Mouse (Mus musculus) heart, postnatal 10 days (tissue): Measurements from ENCODE around the gene Cma1. TPM values are rescaled to one million over a fixed set of nuclear protein-coding genes. Genes with fewer than 3 reads are reported as not detected.
"Not testable (repeated sequence)": the region's sequence is repeated elsewhere in the genome, so short reads cannot be mapped to it uniquely, and the experiment has no call there.

Source experiments
- DNase-seq, 2 experiments: peaks; one replicate each; pipeline ENCODE4 v3.0.0; 2021
- intact Hi-C: fragments of 180-260 bp; cut with DNase I; formaldehyde crosslinking; loops from one replicate; pipeline ENCODE4 v1.15.1; 2025
- total RNA-seq, 2 experiments: library from RNA; stranded (reverse); gene quantifications; 2 replicates each; pipeline ENCODE4 v1.2.3; 2021

Cma1 gene
- total RNA-seq, result 1 to 10 TPM; 5.2 to 6.8 TPM

DNA sequence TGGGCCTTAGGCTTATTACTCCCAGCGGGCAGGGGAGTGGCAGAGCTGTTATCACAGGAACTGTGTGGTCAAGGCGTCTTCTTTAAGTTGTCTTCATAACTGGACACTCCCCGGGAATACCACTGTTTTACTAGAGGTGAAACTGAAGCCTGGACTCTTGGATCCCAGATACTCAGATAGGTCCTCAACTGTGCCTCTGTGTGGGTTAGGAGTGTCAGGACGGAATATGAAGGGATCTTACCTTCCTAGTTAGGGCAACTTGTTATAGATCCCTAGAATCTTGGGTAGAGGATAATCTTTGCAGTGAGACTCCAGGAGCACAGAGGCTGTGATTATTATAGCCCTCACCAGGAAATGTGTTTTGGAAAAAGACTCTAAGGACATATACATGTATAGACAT, at the start of gene Cma1:
Cma1 (minus strand) TSS at position 101 of the 400 bp plus-strand sequence.
- intact Hi-C loops, result no loop called here
- DNase-seq, result no peak

DNA sequence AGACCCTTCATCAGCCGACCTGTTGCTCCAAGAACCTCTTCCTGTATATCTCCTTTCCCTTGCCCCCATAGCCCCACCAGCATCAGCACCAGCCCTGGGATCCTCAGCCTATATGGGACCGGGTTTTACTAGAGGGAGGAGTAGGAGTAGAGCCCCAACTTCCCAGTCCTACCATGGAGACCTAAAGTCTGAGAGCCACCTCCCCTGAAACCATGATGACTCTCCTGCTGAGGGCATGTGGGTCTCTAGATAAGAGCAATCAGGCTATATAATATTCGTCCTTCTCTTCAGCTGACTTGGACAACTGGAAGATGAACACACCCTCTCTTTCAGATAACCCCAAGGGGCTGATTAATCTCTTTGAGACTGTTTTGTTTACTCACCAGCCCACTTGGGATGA, 43.0 kb upstream of the Cma1 start:
- intact Hi-C loops, DNase-seq: not testable (repeated sequence)

DNA sequence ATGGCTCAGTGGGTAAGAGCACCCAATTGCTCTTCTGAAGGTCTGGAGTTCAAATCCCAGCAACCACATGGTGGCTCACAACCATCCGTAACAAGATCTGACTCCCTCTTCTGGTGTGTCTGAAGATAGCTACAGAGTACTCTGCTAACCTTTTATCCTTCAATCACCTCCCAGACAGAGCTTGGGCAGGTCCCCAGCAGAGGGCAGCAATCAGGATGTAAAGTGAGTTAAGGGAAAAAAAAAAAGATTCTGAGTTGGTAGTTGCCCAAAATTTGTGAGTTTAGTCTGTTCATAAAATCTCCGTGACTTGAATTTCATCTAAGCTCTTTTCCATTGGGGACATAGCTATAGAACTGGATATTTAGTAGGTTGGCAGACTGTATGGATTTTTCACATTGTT, 19.4 kb upstream of the Cma1 start:
- DNase-seq, intact Hi-C loops: not testable (repeated sequence)

DNA sequence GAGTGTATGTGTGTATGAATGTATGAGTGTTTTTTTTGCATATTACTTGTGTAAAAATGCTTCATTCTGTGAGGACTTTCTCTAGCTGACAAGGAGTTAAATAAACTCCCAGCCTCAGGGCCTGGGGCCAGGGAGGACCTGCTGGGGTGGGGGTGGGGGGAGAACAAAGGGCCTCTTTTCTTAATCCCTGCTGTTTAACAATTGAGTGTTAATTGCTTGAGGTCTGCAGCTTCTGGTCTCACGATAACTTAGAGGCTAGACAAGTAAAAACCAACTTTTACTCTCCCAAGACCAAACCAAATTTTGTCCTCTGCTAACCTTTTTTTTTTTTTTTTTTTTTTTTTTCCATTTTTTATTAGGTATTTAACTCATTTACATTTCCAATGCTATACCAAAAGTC, 18.8 kb upstream of the Cma1 start:
- intact Hi-C loops, result no loop called here

DNA sequence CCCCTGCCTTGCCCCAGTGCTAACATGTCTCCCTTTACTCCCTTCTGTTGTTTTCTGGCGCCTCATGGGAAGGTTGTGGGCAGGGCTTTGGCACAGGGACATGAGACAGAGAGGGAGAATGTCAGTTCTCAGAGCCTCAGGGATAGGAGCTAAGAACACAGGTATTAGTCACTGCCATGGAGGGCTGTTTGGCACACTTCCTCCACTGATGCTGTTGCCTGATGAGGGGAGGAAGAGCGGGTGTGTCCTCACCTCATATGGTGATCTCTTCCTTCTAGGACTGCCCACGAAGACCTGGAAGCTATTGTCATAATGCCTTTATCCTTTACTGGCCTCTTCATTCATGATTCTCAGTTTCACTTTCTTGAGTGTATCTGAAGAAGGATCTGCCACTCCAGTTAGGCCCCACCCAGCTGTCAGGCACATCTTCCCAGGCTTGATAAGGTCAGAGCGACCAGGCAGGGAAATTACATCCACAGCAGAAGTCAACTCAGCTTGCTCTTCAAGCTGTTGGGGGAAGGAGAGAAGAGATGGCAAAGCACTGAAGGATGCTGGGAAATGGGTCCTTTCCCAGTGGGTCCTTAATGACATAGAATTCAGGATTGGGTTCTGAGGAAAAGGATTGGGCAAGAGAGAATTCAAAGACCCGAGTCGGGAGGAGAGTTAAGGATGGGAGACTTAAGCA, 6.0 kb upstream of the Cma1 start, which contains the start of gene Cma2:
Cma2 (plus strand) TSS at position 635 of the 685 bp plus-strand sequence.
- no peak for DNase-seq
- intact Hi-C loops, result no loop called here

More for the DNA sequence above, 18.8 kb upstream of the Cma1 start:
- no peak for DNase-seq

DNA sequence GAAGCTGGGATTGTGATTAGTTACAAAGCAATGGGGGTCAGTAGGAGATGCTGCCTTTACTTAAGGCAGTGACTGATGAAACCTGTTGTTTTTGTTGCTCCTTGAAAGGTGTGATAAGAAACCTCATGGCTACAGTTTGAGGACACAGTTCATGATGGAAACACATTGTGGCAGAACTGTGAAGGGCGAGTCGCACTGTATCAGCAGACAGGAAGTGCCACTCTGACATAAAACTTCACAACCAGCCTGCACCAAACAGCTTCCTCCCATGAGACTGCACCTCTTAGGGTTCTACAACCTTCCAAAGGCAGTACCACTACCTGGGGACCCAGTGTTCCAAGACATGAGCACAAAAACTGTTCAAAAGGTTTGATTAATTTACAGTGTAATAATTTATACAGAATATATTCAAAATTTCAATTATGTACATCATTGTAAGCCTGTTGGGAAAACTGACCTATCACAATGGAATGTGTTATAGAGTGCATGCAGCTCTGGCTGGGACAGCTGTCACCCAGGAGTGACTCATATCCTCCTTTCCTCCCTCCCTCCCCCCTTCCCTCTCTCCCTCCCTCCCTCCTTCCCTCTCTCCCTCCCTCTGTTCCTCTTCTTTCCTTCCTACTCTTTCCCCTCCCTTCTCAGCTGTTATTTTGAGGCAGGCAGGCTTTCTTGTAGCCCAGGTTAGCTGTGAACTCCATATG, 1.9 kb upstream of the Cma1 start:
- peak in 1 of 2 experiments; percentile 3 for DNase-seq

DNA sequence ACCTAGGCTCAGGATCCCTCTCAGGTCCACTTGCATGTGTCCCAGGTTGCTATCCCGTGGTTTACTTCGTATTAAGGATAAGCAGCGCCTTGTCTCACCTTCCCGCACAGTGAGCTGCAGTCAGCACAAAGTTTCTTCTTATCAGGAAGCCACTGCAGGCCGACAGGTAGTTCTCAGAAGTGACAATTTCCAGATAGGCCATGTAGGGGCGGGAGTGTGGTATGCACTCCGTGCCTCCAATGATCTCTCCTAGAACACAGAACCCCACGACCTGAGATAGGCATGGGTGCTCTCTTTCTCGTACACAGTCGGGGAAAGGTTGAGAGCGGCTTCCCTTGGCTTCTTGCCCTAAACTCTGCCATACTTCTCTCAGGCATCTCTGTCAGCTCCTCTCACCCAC, 874 bp downstream of the Cma1 start:
- DNase-seq, result no peak
- intact Hi-C loops, result no loop called here

More for the DNA sequence above, 1.9 kb upstream of the Cma1 start:
- intact Hi-C loops, result no loop called here

DNA sequence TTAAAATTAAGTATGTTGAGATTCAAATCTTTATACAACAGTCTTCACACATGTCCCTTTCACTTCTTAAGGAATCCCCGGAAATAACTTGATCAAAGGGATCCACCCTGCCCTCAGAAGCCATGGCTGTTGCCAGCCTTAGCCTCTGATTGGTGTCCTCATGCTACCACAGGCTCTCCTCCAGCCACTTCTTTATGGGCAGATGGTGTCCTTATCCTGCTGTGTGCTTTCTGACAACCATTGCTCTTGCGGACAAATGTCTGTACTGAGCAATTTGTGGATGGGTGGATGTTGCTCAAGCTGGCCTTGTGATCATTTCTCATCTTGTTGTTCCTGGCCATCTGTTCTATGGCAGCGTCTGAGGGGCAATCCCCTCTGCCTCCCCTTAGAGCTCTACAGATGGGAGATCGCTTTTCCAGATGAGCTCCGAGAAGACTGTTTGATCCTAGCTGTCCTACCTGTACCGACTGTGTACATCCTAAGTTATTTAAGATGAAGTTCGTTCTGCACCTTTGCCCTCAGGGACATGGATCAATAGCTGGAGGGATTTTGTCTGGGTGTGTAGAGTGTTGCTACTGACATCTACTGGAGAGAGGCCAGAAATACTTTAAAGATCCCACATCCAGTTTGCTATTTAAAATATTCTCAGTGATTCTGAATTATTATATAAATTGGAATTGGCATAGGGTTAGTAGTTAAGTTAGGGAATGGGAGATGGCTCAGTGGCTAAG, 4.2 kb downstream of the Cma1 start:
- intact Hi-C loops, result no loop called here
- DNase-seq, result no peak

DNA sequence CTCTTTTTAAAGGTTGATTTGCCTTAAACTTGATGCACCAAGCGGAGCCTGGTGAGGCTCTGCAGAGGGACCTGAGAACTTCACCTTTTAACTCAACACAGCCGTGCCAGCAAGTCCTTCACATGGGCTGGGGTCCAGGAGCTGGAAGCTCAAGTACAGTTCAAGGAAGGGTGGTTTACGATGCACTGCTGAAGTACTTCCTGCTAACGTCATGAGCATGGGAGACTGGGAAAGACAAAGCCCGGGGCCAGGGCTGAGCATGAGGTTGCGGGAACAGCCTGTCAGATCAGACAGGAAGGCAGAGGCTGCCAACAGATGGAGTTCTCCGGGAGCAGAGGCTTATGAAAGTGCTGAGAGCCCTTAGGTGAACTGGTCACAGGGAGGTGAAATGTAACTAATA, 10.9 kb downstream of the Cma1 start:
- peak; percentile 56 to 61 for DNase-seq
- intact Hi-C loops, result no loop called here

DNA sequence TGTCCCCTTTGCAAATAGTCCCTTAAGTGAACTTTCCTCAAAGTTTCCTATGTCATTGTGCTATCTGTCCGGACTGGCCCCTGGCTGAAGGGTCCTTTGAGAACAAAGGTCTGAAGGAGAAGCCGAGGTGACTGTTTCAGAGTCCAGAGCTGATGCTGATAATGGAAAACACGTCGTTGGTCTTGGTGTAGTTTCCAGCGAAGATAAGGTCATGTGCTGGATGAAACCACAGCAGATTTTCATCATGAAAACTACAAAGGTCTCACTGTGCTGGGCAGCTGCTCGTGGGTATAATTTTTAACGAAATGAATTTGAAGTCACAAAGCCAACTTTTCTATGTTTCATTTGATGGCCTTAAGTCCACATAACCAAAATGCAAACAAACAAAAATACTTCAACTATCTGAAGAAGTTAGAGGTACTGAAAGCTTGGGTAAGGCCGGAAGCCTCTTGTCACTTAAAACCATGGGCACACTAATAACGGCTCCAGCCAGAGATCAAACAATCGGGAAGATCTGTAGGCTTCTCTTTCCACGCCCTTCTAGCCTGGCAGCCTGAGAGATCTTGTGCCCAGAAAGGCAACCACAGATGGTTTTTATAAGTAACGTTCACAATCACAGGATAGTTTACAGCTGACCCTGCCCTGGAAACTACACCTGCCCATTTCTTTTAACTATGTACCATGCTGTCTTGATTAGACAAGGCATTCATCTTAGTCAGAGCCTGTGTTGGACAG, 15.0 kb downstream of the Cma1 start:
- no peak for DNase-seq
- intact Hi-C loops, result no loop called here

DNA sequence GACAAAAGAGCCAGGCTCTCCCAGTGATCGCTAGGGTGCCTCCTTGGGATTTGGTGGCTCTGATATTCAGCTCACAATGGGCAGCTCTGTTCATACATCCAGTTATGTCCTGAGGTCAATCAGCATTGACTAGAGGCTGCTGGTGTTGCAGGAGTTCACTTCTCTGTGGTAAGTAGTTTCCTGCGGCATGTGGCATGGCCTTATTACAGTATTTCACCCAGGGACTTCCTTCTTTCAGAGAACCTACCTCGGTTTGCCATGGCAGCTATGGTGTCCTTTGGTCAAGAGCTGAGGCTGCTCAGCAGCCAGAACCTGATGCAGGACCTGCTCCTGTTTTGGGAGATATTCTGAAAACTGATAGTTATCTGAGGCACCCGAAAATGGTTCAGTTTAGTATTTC, 17.6 kb downstream of the Cma1 start:
- intact Hi-C loops, result no loop called here
- no peak for DNase-seq

DNA sequence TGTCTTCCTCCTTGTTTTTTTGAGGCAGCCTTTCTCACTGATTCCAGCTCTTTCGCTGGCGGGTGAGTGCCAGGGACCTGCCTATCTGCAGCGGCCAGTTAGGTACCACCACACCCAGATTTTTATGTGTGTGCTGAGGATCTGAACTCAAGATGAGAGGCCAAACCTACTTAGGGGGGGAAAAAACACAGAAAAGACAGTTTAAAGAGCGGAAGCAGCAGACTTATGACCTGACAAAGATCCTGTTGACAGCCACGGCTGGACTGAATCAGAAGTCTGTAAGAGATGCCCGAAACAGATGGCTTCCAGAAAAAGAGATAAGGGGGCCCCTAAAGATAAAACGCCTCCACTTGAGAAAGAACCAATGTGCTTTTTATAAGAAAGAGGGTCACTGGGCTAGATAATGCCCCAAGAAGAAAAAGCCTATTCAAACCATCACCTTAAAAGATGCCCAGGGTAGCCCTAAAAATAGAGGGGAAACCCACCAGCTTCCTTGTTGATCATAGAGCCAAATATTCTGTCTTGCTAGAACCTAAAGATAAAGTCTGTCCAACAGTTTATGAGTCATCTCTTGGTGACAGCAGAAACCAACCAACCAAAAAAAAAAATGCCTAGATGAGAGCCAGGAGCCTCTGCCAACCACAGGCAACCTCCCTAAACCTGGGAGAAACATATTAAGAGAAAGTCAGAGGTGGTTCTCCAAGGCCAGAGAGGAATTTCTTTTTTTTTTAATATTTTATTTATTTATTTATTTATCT, 21.8 kb downstream of the Cma1 start:
- intact Hi-C loops, result no loop called here
- DNase-seq, result peak in 1 of 2 experiments; percentile 9

DNA sequence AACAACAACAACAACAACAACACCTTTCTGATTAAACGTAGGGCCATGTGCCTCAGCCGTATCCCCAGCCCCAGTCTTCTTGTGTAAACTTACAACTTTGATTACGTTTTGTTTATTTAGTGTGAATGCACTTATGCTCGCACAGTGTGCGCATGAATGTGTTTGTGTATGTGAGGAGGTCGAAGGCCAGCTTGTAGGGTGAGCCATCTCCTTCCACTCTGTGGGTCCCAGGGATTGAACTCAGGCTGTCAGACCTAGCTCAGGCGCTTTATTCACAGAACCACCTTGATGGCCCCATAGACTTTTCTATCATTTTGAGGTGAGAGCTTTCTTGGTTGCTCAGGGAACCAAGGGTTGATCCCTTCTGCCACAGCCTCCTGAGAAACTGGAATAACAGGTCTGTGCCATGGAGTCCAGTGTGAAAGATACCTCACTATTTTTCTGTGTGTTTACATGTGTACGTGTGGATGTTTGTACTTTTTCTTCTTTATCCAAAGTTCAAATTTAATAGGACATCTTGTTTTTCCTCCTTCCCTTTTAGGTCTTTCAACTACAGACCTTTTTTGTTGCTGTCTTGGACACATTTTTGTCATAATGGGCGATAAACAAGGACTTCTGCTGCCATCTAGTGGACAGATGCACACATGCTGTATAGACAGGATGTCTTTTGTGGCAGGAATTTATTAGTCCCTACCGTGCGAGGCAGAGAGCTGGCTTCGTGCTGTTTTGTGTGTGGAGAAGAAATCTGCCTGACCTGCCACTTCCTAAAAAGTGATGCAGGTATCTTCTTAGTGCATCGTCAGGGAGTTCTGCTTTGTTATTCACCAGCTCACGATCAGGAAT, 26.0 kb downstream of the Cma1 start:
- DNase-seq, result peak; percentile 86 to 89
- intact Hi-C loops, result loop anchor here (1.0 to 2.0 kb wide), 2 partner anchors 46 to 95 kb away; partner anchors contain the start of gene Nfatc4

DNA sequence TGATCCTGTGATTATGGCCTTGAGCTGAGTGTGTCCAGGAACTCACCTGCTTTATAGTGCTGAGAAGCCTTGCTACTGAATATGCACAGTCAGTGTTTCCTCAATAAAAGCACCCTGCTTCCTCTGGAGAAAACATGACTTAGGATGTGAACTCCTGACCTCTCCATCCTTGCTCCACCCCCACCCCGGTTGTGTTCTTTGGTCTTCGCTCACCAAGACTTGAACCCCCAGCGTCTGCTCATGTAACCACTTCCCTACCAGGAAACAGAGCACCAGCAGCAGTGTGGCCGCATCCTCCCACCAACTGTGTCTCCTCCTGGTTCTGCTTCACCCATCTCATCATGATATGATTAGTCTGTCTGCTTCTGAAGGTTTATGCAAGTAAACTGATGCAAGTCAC, 31.1 kb downstream of the Cma1 start:
- DNase-seq, result no peak
- intact Hi-C loops, result no loop called here

DNA sequence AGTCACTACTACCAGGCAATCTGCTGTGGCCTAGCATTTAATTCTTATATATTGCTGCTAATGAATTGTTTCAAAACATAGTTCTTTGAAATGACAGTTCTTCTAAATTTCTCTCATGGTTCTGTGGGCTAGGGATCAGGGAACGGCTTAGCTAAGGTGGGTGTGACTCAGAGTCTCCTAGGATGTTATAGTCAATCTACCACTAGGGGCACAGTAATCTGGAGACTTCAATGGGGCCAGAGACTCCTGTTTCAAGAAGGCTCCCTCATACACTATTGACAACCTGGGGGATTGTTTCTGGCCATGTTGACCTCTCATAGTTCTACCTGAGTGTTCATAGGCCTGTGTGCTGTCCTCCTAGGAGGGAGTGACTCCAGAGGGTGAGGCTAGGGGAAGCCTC, 39.0 kb downstream of the Cma1 start:
- intact Hi-C loops, result loop anchor here (1.0 kb wide), 1 partner anchor 40 kb away; no protein-coding TSS in a partner anchor
- no peak for DNase-seq

DNA sequence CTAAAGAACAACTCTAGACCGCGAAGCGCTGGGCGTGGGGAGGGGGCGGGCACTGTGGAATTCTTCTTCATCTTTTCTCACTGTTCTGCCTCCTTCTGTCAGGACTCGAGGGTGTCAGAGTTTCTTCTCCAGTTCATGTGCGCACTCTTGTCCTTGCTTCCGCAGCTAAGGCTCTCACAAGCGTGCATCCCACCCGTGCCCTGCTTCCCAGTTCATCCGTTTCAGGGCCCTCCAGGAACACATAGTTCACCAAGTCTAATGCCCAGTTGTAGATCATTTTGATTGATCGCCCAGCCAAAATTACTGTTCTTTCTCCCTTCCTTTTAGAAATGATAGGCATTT, 44.1 kb downstream of the Cma1 start:
- intact Hi-C loops, result no loop called here
- DNase-seq, result no peak

DNA sequence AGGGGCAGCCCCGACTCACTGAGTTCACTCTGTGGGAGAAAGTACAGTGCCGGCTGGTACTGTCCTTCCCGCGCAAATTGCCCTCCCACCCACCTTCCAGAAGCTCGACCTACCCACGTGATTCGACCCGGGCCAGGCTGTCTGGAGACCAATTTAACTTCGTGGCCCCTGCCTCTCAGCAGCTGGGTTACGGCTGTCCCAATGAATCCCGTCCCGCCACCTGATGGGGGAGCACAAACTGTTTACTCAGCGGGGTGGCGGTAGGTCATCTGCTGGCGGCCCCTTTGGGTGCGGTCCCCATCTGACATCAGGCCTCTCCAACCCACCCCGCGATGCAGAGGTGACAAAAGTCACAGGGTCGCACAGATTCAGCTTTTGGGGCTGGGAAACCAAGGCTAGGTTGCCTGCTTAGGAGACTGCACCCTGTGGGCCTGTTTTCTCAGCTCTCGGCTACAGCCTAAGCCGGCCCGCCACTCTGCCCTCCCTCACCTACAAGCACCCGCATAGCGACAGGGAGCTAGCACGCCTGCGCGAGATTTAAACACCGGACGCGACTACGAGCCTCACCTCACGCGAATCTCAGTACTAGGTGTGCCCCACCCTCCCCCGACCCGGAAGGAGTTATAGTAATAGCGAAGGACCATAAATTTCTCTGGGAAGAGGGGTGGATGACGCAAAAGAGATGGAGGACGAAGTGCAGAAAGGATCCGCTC, 44.6 kb downstream of the Cma1 start, which contains the start of gene Sdr39u1:
Sdr39u1 (minus strand) TSS at position 593 of the 713 bp plus-strand sequence.
- DNase-seq, result peak; percentile 89 to 90
- intact Hi-C loops, result no loop called here

DNA sequence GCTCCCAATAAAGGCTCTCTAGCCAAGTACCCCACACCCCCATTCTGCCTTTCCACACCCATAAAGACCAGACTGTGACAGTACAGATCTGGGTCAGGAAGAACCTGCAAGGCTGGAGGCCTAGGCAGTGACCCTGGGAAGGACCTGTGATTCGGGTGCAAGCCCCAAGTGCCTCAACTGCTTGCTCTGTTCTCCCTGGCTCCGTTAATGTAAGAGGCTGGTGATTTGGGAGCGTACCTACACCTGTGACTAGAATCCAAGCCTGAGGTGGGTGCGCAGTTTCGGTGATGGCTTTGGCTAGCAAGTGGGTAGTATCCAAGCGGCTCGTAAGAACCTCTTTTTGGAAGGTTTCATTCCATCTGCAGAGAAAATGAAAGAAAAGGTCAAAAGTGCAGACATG, 45.5 kb downstream of the Cma1 start:
- intact Hi-C loops, result no loop called here
- no peak for DNase-seq
